Mouse (Mus musculus): Measurements from ENCODE around the gene Cldn20. TPM values are rescaled to one million over a fixed set of nuclear protein-coding genes. Genes with fewer than 3 reads are reported as not detected.
A peak's percentile ranks its signal among the peaks of the same experiment; 100 is the strongest.

Cldn20 gene
- not detected in 2 replicates for polyA plus RNA-seq (2015; fragmentation: Nextera tagmentation; extraction: Ambion mirVana)

GRCm38 (mm10) chr17:3532254-3532653 lies at the start of gene Cldn20:
Gene Cldn20 (plus strand): TSS chr17:3532554.
- no peaks in the 10 kb centered on the region; the same call in none of the 2 replicates for H3K36me3 ChIP-seq (replicated peaks; ENCODE audit: insufficient read depth, low read length)
- H3K9ac ChIP-seq (replicated peaks) = no peak within 1 kb of the TSS
- H3K4me2 ChIP-seq (ENCODE audit: low read depth, low read length) = no peak within 1 kb of the TSS
- H3K27me3 ChIP-seq (ENCODE audit: insufficient read depth, low read length) = no peaks in the 10 kb centered on the region
- ATAC-seq (no peak), DNase-seq (no peak)
- WGBS (ENCODE audit: insufficient replicate concordance) = 89% methylated on average over 4 of the region's 4 CpGs
- TF ChIP-seq CTCF (IDR thresholded peaks at IDR 0.05; ENCODE audit: low read depth) (no peak), EP300 (IDR thresholded peaks at IDR 0.05; ENCODE audit: low read depth) (no peak)
- H3K4me1 ChIP-seq (ENCODE audit: insufficient read depth) = no peaks in the 10 kb centered on the region
- H3K27ac ChIP-seq (ENCODE audit: low read depth) = no peak within 1 kb of the TSS
- H3K4me3 ChIP-seq (ENCODE audit: low read depth, low read length) = no peak within 1 kb of the TSS
- H3K9me3 ChIP-seq (ENCODE audit: low read length) = no peaks in the 10 kb centered on the region

- H3K27ac ChIP-seq (ENCODE audit: low read depth) = no peak overlapping the region
- H3K4me1 ChIP-seq (ENCODE audit: insufficient read depth) = peaks cover 2% of the 10 kb centered on the region; the same call in 1 of the 2 replicates
- WGBS (ENCODE audit: insufficient replicate concordance) = 72% methylated on average over 8 of the region's 8 CpGs
- H3K9me3 ChIP-seq (ENCODE audit: low read length) = no peaks in the 10 kb centered on the region
- no peak overlapping the region for H3K4me3 ChIP-seq (ENCODE audit: low read depth, low read length)
- ATAC-seq = no peak
- no peaks in the 10 kb centered on the region for H3K36me3 ChIP-seq (replicated peaks; ENCODE audit: insufficient read depth, low read length)
- H3K4me2 ChIP-seq (ENCODE audit: low read depth, low read length) = no peak overlapping the region
- H3K9ac ChIP-seq (replicated peaks) = no peak overlapping the region
- DNase-seq = no peak
- H3K27me3 ChIP-seq (ENCODE audit: insufficient read depth, low read length) = no peaks in the 10 kb centered on the region
- TF ChIP-seq EP300 (IDR thresholded peaks at IDR 0.05; ENCODE audit: low read depth) (no peak), CTCF (IDR thresholded peaks at IDR 0.05; ENCODE audit: low read depth) (no peak)
Measured at GRCm38 (mm10) chr17:3483091-3483490, 49.3 kb upstream of the Cldn20 start.

GRCm38 (mm10) chr17:3485851-3486250 lies 46.5 kb upstream of the Cldn20 start:
- 72% methylated on average over 7 of the region's 7 CpGs for WGBS (ENCODE audit: insufficient replicate concordance)
- Histone ChIP-seq H3K27me3 (ENCODE audit: insufficient read depth, low read length) (no peaks in the 10 kb centered on the region), H3K9me3 (ENCODE audit: low read length) (no peaks in the 10 kb centered on the region), H3K4me3 (ENCODE audit: low read depth, low read length) (no peak overlapping the region), H3K9ac (replicated peaks) (no peak overlapping the region), H3K4me2 (ENCODE audit: low read depth, low read length) (no peak overlapping the region), H3K27ac (ENCODE audit: low read depth) (no peak overlapping the region), H3K4me1 (ENCODE audit: insufficient read depth) (peaks cover 4% of the 10 kb centered on the region; the same call in 1 of the 2 replicates), H3K36me3 (replicated peaks; ENCODE audit: insufficient read depth, low read length) (no peaks in the 10 kb centered on the region)
- no peak for ATAC-seq
- TF ChIP-seq CTCF (IDR thresholded peaks at IDR 0.05; ENCODE audit: low read depth) = no peak
- TF ChIP-seq EP300 (IDR thresholded peaks at IDR 0.05; ENCODE audit: low read depth) = no peak
- no peak for DNase-seq

- no peaks in the 10 kb centered on the region for H3K9me3 ChIP-seq (ENCODE audit: low read length)
- ATAC-seq (no peak), DNase-seq (no peak)
- no peak overlapping the region for H3K9ac ChIP-seq (replicated peaks)
- H3K27me3 ChIP-seq (ENCODE audit: insufficient read depth, low read length) = no peaks in the 10 kb centered on the region
- H3K36me3 ChIP-seq (replicated peaks; ENCODE audit: insufficient read depth, low read length) = no peaks in the 10 kb centered on the region
- no peak overlapping the region for H3K4me2 ChIP-seq (ENCODE audit: low read depth, low read length)
- no peak overlapping the region for H3K4me3 ChIP-seq (ENCODE audit: low read depth, low read length)
- H3K27ac ChIP-seq (ENCODE audit: low read depth) = no peak overlapping the region
- peaks cover 4% of the 10 kb centered on the region for H3K4me1 ChIP-seq (ENCODE audit: insufficient read depth)
- TF ChIP-seq CTCF (IDR thresholded peaks at IDR 0.05; ENCODE audit: low read depth) = no peak
- TF ChIP-seq EP300 (IDR thresholded peaks at IDR 0.05; ENCODE audit: low read depth) = no peak
- WGBS (ENCODE audit: insufficient replicate concordance) = 80% methylated on average over 4 of the region's 4 CpGs
Measured at GRCm38 (mm10) chr17:3487211-3487610, 45.1 kb upstream of the Cldn20 start.

GRCm38 (mm10) chr17:3487721-3488601 lies 44.4 kb upstream of the Cldn20 start:
- H3K36me3 ChIP-seq (replicated peaks; ENCODE audit: insufficient read depth, low read length) = no peaks in the 10 kb centered on the region
- peaks cover 4% of the 10 kb centered on the region for H3K4me1 ChIP-seq (ENCODE audit: insufficient read depth)
- H3K4me2 ChIP-seq (ENCODE audit: low read depth, low read length) = no peak overlapping the region
- DNase-seq (no peak), ATAC-seq (peak; percentile 69; the same call in 1 of the 2 replicates)
- no peak overlapping the region for H3K27ac ChIP-seq (ENCODE audit: low read depth)
- H3K27me3 ChIP-seq (ENCODE audit: insufficient read depth, low read length) = no peaks in the 10 kb centered on the region
- H3K9ac ChIP-seq (replicated peaks) = no peak overlapping the region
- no peaks in the 10 kb centered on the region for H3K9me3 ChIP-seq (ENCODE audit: low read length)
- no peak overlapping the region for H3K4me3 ChIP-seq (ENCODE audit: low read depth, low read length)
- WGBS (ENCODE audit: insufficient replicate concordance) = 54% methylated on average over 12 of the region's 12 CpGs
- no peak for TF ChIP-seq CTCF (IDR thresholded peaks at IDR 0.05; ENCODE audit: low read depth)
- TF ChIP-seq EP300 (IDR thresholded peaks at IDR 0.05; ENCODE audit: low read depth) = no peak

GRCm38 (mm10) chr17:3490216-3490895 lies 42.0 kb upstream of the Cldn20 start:
- peaks cover 8% of the 10 kb centered on the region for H3K4me1 ChIP-seq (ENCODE audit: insufficient read depth)
- no peaks in the 10 kb centered on the region for H3K36me3 ChIP-seq (replicated peaks; ENCODE audit: insufficient read depth, low read length)
- H3K9ac ChIP-seq (replicated peaks) = no peak overlapping the region
- H3K4me2 ChIP-seq (ENCODE audit: low read depth, low read length) = no peak overlapping the region
- DNase-seq = no peak
- no peak overlapping the region for H3K4me3 ChIP-seq (ENCODE audit: low read depth, low read length)
- TF ChIP-seq EP300 (IDR thresholded peaks at IDR 0.05; ENCODE audit: low read depth) (no peak), CTCF (IDR thresholded peaks at IDR 0.05; ENCODE audit: low read depth) (no peak)
- WGBS (ENCODE audit: insufficient replicate concordance) = 67% methylated on average over 11 of the region's 11 CpGs
- no peak overlapping the region for H3K27ac ChIP-seq (ENCODE audit: low read depth)
- no peaks in the 10 kb centered on the region for H3K27me3 ChIP-seq (ENCODE audit: insufficient read depth, low read length)
- no peak for ATAC-seq
- no peaks in the 10 kb centered on the region for H3K9me3 ChIP-seq (ENCODE audit: low read length)
